Mouse (Mus musculus) 3T3-L1 (cell line): ENCODE data around the gene Ppip5k2.

Experiments
- DNase-seq: peaks from one replicate; pipeline ENCODE4 v3.0.0-alpha.2; 2015; ENCODE audit warnings: low read depth, low spot score

Gene Ppip5k2

DNA sequence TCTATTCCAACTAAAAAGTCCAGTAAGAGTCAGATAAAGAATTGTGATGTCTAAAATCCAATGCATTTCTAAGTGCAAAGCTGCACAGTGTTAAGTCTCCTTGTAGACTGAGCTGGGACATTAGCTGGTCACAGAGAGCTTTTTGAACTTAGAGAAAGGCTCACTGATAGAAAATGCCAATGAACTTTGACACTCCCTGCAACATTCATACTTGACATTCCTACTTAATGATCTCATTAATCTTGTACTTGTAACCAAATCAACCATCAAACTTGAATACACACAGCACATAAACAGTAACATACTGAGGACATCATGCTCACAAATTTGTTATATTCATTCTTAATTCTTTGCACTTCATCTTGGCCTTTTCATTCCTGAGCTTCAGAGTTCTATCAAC is 10.4 kb downstream of the Ppip5k2 start:
- peak; percentile 17 for DNase-seq

DNA sequence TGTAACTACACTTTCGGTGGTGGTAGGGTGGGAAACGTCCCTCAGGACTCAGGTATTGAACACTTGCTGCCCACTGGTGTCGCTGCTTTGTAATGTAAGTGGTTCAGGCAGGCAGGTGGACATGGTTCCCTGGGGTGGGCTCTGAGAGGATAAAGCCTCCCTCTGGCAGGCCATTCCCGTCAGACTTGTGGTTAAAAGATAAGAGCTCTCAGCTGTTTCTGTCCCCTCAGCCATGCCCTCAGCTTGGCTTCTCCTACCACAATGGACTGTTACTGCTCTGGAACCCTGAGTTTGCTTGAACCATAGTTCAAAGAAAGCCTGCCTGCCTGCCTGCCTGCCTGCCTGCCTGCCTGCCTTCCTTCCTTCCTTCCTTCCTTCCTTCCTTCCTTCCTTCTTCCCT is 15.8 kb downstream of the Ppip5k2 start:
- DNase-seq = no peak

DNA sequence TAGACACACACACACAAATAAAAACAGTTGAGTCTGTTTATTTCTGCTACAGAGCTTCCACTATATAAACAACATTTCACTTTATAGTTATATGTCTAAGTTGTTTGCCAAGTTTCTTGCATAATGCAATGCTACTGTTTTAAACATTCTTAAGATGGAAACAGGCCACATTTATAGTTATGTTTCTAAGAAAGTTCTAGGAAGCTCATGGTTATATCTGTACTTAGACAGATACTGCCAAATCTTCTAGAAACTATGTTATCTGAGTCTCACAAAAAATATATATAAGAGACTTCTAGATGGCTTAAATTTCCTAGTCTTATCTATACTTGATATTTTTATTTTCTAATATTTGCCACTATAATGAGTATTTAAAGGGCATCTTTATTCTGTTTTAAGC is 17.0 kb downstream of the Ppip5k2 start:
- no peak for DNase-seq

DNA sequence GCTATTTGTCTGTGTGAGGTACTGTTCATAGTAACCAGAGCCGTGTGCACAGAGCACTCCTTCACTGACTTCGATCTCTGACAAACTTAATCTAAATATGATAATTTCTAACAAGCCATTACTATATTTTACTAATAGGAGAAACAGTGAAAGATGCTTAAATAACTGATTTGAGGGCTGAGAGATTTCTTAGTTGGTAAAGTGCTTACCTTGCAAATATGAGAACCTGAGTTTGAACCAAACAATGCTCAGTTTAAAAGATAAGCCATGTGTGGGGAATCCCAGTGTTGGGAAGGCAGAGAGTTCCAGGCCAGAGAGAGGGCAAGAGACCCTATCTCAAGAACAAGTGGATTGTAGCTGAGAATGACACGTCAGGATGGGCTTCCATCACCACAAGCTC is 22.0 kb downstream of the Ppip5k2 start:
- no peak for DNase-seq

DNA sequence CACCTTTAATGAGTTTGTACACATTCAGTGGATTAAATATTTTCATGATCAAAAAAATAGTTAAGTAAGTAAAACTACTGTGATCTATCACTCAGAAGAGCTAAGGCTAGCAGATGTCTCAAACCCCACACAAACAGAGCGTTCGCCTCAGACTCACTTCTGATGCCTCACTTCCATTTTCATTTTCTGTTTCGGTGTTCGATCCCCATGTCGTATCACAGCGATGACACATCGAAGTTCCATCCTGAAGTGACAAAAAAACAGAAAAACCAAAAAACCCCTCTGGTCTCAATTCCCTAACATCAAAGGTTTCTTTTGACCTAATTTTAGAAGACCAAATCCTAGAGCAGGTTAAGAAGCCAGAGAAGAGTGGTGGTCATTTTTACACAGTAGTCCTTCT is 23.9 kb downstream of the Ppip5k2 start:
- DNase-seq = no peak

DNA sequence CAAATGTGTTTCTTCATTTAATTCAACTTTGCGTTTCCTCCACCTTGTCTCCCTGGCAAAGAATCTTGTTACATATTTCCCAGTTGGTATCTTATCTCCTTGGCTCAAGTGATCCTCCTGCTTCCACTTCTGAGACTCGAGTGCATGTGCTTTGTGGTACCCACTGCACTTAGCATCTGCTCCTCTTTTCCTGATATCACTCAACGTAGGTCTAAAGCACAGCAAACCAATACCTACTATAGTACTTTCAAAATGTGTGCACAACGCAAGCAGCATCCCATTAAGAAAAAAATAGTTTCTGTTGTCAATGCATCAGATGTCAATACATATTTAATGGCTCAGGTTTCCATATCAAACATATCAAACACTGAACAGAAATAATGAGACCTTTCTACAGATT is 24.5 kb downstream of the Ppip5k2 start:
- no peak for DNase-seq

DNA sequence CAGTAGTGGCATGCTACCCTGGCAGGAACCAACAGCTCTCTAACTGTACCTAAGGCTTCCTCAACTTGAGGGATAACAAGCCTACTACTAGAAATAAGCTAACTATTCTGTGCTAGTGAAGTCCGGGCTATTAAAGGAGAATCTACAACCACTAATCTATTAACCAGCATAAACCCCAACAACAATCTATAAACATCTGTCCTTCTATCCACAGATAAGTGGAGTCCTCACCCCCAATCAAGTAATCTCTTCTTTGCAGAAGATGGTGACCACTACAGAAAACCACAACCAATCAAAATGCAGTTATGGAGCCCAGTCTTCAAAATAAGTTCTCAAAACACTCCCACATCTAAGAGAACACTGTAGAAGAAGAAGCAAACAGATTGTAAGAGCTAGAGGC is 27.1 kb downstream of the Ppip5k2 start:
- DNase-seq = no peak

DNA sequence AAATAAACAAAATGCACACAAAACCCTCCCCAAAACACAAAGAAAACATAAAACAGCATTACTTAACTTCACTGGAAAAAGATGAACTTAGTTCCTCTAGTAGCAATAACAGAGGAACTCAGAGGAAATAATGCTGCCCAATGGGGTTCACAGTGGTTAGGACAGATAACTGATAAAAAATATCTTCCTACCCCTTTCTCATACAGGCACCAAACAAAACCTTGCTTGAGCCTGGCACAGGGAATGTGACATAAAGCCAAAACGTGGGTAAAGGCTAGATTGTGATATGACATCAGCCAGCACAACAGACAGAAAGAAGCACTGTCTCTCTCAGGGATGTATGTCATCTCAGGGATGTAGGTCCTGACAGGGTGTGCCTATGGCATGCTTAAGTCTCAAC is 40.9 kb downstream of the Ppip5k2 start:
- DNase-seq = no peak

GRCm38 (mm10) chr1:97726730-97727129 is 43.5 kb downstream of the Ppip5k2 start:
- peak; percentile 31 for DNase-seq

- DNase-seq = no peak
These were observed 51.8 kb downstream of the Ppip5k2 start for GRCm38 (mm10) chr1:97718440-97718839.

GRCm38 (mm10) chr1:97714334-97714868 is 55.8 kb downstream of the Ppip5k2 start:
- no peak for DNase-seq

- DNase-seq = no peak
These were observed 59.7 kb downstream of the Ppip5k2 start for GRCm38 (mm10) chr1:97710520-97710919.

DNA sequence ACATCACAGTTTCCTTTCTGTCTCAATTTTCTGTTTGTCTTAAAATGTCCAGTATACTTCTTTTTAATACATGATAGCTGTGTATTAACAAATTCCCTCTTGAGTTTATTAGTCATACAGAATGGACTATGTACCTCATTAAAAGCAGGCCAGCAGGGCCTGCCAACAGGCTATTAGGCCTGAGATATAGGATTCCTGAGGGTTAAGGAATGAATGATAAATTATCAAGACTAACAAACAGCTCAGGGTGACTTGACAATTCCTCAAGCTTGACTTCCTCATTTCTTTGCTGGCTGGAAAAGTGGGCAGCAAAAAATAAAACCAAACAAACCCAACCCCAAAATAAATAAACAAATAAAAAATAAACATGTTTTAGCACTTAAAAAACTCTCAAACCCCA is 64.8 kb downstream of the Ppip5k2 start:
- DNase-seq = no peak

DNA sequence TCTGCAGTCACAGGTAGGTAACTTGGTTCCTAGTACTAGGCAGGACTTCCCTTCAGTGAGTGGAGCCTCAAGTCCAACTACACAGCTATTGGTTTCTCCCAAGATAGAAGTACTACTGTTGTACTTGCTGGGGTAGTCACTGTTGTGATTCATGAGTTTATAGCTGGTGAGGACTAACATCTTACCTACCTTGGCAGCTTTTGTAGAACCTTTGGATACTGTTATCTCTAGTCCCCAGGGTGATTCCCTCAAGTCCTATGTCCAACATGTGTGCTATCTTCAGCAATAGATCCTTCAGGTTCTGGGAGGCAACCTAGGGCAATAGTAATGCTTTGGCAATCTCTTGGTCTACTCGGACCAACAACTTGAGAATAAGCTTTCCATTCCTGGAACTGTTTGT is 65.6 kb downstream of the Ppip5k2 start:
- no peak for DNase-seq

- DNase-seq = no peak
These were observed 71.1 kb downstream of the Ppip5k2 start for GRCm38 (mm10) chr1:97698956-97699570.

DNA sequence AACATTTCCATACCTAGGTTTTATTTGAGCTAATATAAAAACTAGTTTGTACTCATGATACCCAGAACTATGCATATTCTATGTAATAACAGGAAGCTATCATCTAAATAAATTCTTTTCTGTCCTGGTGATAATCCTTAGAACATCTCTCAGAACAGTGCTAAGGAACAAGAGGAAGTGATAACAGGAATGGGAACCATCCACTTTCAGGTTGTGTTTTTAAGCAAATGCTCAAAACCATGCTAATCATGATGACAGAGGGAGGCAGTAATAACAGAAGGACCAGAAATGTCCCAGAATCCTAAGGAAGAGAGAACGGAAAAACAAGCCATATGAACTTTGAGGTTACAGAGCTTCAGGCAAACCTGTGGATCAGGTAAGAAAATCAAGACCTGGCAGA is 72.9 kb downstream of the Ppip5k2 start:
- DNase-seq = no peak

- DNase-seq = no peak
These were observed 76.4 kb downstream of the Ppip5k2 start for GRCm38 (mm10) chr1:97693825-97694224.

GRCm38 (mm10) chr1:97688756-97689155 is 81.5 kb downstream of the Ppip5k2 start:
- peak; percentile 77 for DNase-seq

DNA sequence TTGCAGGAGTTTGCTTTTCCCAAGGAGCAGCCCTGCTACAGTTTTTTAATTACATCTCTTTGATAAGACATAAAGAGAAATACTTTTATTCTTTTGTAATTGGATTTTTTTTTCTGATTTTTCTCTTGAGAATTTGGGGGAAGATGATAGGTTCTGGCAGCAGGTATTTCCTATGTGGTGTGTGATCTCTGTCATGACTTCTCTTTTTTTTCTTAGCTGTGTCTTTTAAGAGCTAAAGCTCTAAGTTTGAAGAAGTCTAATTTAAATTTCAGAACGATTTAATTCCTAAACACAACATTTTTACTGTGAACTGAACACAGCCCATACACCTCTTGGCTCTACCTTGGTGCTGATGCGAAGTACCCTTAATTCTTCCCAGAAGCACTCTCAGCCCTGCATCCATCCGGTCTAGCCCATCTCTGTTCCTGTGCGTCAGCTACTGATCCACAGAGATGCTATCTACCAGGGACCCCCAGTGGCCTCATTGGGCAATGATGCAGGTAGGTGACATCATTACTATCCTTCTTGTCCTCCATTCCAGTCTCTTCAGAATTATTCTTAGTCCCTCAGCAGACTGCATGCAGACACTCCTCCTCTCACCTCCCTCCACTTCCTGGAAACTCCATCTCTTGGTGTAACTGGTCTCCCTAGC is 93.6 kb downstream of the Ppip5k2 start:
- no peak for DNase-seq

GRCm38 (mm10) chr1:97676115-97676514 is 94.1 kb downstream of the Ppip5k2 start:
- DNase-seq = no peak

DNA sequence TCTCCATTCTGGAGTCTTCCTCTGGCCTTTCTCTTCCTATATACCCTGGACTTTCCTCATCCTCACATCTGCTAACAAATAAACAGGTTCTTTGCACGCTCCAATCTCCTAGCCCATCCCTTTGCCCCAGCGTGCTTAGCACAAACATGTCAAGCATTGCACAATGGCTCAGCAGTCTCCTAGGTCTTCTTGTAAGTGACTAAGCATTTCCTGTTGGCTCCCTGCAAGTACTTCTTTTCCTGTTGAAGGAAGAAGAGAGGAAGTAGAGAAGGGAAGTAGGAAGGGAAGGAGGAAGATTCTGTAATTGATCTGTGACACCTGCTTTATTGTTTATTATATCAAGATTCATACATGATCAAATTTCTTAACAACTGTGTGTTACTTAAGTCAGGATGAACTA is 97.4 kb downstream of the Ppip5k2 start:
- no peak for DNase-seq

DNA sequence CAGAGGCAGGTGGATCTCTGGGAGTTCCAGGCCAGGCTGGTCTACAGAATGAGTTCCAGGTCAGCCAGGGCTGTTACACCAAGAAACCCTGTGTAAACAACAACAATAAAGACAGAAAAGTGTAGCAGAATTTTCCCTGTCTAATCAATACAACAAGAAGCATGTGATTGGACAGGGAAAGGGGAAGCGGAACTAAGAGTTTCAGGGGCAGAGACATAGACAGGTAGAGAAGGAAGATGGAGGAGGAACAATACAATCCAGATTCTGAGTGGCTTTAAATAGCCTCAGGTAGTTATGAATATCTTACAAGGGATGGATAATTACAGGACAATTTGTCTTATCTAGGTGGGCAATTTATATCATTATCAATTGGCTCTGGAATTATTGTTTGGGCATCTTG is 102.9 kb downstream of the Ppip5k2 start:
- DNase-seq = no peak

DNA sequence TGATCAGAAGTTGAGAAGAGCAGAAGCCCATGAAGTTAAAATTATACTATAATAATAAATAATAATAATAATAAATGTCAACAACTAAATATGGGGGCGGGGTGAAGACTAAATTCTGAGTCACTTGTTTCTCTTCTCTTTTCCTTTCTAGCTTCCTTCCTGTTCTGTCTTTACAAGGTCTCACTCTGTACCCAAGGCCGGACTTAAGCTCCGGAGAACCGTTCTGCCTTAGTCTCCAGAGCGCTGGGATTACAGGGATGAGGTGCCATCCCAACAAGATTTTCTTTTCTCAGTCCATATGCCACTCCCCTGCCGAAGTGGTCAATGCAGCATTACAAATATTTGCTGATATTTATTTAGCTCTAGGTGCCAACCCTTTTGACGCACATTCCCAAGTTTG is 107.9 kb downstream of the Ppip5k2 start:
- peak; percentile 35 for DNase-seq
